Mouse (Mus musculus): ENCODE data around the gene Pou3f1. TPM values are rescaled to one million over a fixed set of nuclear protein-coding genes. Genes with fewer than 3 reads are reported as not detected.

Gene Pou3f1
- polyA plus RNA-seq, 1 experiment from 2014 or later: not detected

- Histone ChIP-seq H3K4me3 (replicated peaks) (no peak overlapping the region), H3K9me3 (replicated peaks) (no peaks in the 10 kb centered on the region), H3K27ac (no peak overlapping the region), H3K4me2 (no peak overlapping the region), H3K27me3 (peaks cover 57% of the 10 kb centered on the region), H3K36me3 (no peaks in the 10 kb centered on the region), H3K9ac (no peak overlapping the region), H3K4me1 (replicated peaks) (peaks cover 17% of the 10 kb centered on the region)
- ATAC-seq (ENCODE audit: low read depth) (no peak), DNase-seq (no peak)
- WGBS (ENCODE audit: insufficient replicate concordance): 46% methylated on average over 7 of the region's 7 CpGs
These were observed 32.5 kb upstream of the Pou3f1 start for GRCm38 (mm10) chr4:124624111-124624581.

GRCm38 (mm10) chr4:124626836-124627235 is 29.8 kb upstream of the Pou3f1 start:
- Histone ChIP-seq H3K4me1 (replicated peaks) (peaks cover 17% of the 10 kb centered on the region), H3K9ac (no peak overlapping the region), H3K36me3 (no peaks in the 10 kb centered on the region), H3K4me2 (no peak overlapping the region), H3K9me3 (replicated peaks) (no peaks in the 10 kb centered on the region), H3K4me3 (replicated peaks) (no peak overlapping the region), H3K27me3 (peaks cover 50% of the 10 kb centered on the region), H3K27ac (no peak overlapping the region)
- no peak for DNase-seq
- WGBS (ENCODE audit: insufficient replicate concordance): 70% methylated on average over 1 of the region's 1 CpGs
- no peak for ATAC-seq (ENCODE audit: low read depth)

- WGBS (ENCODE audit: insufficient replicate concordance): 34% methylated on average over 4 of the region's 4 CpGs
- H3K4me3 ChIP-seq (replicated peaks): no peak overlapping the region
- no peak for DNase-seq
- no peaks in the 10 kb centered on the region for H3K36me3 ChIP-seq
- peaks cover 63% of the 10 kb centered on the region for H3K27me3 ChIP-seq
- no peaks in the 10 kb centered on the region for H3K9me3 ChIP-seq (replicated peaks)
- H3K27ac ChIP-seq: no peak overlapping the region
- no peak overlapping the region for H3K4me2 ChIP-seq
- no peak for ATAC-seq (ENCODE audit: low read depth)
- no peak overlapping the region for H3K9ac ChIP-seq
- no peaks in the 10 kb centered on the region for H3K4me1 ChIP-seq (replicated peaks)
These were observed 25.2 kb upstream of the Pou3f1 start for GRCm38 (mm10) chr4:124631456-124631855.

- H3K4me1 ChIP-seq (replicated peaks): no peaks in the 10 kb centered on the region
- no peak overlapping the region for H3K4me3 ChIP-seq (replicated peaks)
- ATAC-seq (ENCODE audit: low read depth): no peak
- H3K36me3 ChIP-seq: no peaks in the 10 kb centered on the region
- H3K27me3 ChIP-seq: peaks cover 68% of the 10 kb centered on the region
- 64% methylated on average over 10 of the region's 10 CpGs for WGBS (ENCODE audit: insufficient replicate concordance)
- no peak overlapping the region for H3K9ac ChIP-seq
- H3K9me3 ChIP-seq (replicated peaks): no peaks in the 10 kb centered on the region
- DNase-seq: no peak
- no peak overlapping the region for H3K27ac ChIP-seq
- H3K4me2 ChIP-seq: no peak overlapping the region
These were observed 23.8 kb upstream of the Pou3f1 start for GRCm38 (mm10) chr4:124632856-124633255.

- Histone ChIP-seq H3K4me1 (replicated peaks) (no peaks in the 10 kb centered on the region), H3K36me3 (no peaks in the 10 kb centered on the region), H3K27me3 (peaks cover 70% of the 10 kb centered on the region), H3K4me3 (replicated peaks) (no peak overlapping the region), H3K27ac (no peak overlapping the region), H3K9me3 (replicated peaks) (no peaks in the 10 kb centered on the region), H3K9ac (no peak overlapping the region), H3K4me2 (no peak overlapping the region)
- WGBS (ENCODE audit: insufficient replicate concordance): 4% methylated on average over 9 of the region's 9 CpGs
- DNase-seq (no peak), ATAC-seq (ENCODE audit: low read depth) (no peak)
These were observed 23.3 kb upstream of the Pou3f1 start for GRCm38 (mm10) chr4:124633281-124633680.

GRCm38 (mm10) chr4:124639715-124640114 is 16.9 kb upstream of the Pou3f1 start:
- Histone ChIP-seq H3K9me3 (replicated peaks) (no peaks in the 10 kb centered on the region), H3K4me3 (replicated peaks) (no peak overlapping the region), H3K36me3 (no peaks in the 10 kb centered on the region), H3K9ac (no peak overlapping the region), H3K27ac (no peak overlapping the region), H3K4me1 (replicated peaks) (peaks cover 13% of the 10 kb centered on the region), H3K4me2 (no peak overlapping the region), H3K27me3 (peaks cover 85% of the 10 kb centered on the region)
- ATAC-seq (ENCODE audit: low read depth): no peak
- no peak for DNase-seq
- 28% methylated on average over 12 of the region's 12 CpGs for WGBS (ENCODE audit: insufficient replicate concordance)

- Histone ChIP-seq H3K36me3 (no peaks in the 10 kb centered on the region), H3K4me3 (replicated peaks) (no peak overlapping the region), H3K4me1 (replicated peaks) (peaks cover 37% of the 10 kb centered on the region), H3K9ac (no peak overlapping the region), H3K4me2 (no peak overlapping the region), H3K27ac (no peak overlapping the region), H3K9me3 (replicated peaks) (no peaks in the 10 kb centered on the region), H3K27me3 (peaks cover 79% of the 10 kb centered on the region)
- DNase-seq: no peak
- 77% methylated on average over 9 of the region's 9 CpGs for WGBS (ENCODE audit: insufficient replicate concordance)
- ATAC-seq (ENCODE audit: low read depth): no peak
These were observed 12.7 kb upstream of the Pou3f1 start for GRCm38 (mm10) chr4:124643859-124644258.

- Histone ChIP-seq H3K4me1 (replicated peaks) (peaks cover 33% of the 10 kb centered on the region), H3K9ac (peak overlapping the region; percentile 52; the same call in 1 of the 2 replicates), H3K27me3 (peaks cover 79% of the 10 kb centered on the region), H3K36me3 (no peaks in the 10 kb centered on the region), H3K9me3 (replicated peaks) (no peaks in the 10 kb centered on the region), H3K4me3 (replicated peaks) (no peak overlapping the region), H3K27ac (peak overlapping the region; percentile 44), H3K4me2 (peak overlapping the region; percentile 39)
- ATAC-seq (ENCODE audit: low read depth) (peak; percentile 99), DNase-seq (peak; percentile 70)
- WGBS (ENCODE audit: insufficient replicate concordance): 3% methylated on average over 3 of the region's 3 CpGs
These were observed 11.6 kb upstream of the Pou3f1 start for GRCm38 (mm10) chr4:124644974-124645433.

GRCm38 (mm10) chr4:124646591-124646990 is 10.0 kb upstream of the Pou3f1 start:
- Histone ChIP-seq H3K9ac (no peak overlapping the region), H3K4me1 (replicated peaks) (peaks cover 33% of the 10 kb centered on the region), H3K9me3 (replicated peaks) (no peaks in the 10 kb centered on the region), H3K4me2 (peak overlapping the region; percentile 34), H3K27me3 (peaks cover 80% of the 10 kb centered on the region), H3K27ac (no peak overlapping the region), H3K36me3 (no peaks in the 10 kb centered on the region), H3K4me3 (replicated peaks) (peak overlapping the region; percentile 27)
- WGBS (ENCODE audit: insufficient replicate concordance): 13% methylated on average over 8 of the region's 8 CpGs
- DNase-seq (no peak), ATAC-seq (ENCODE audit: low read depth) (no peak)

- H3K4me2 ChIP-seq: no peak overlapping the region
- H3K4me1 ChIP-seq (replicated peaks): peaks cover 33% of the 10 kb centered on the region
- no peak overlapping the region for H3K4me3 ChIP-seq (replicated peaks)
- no peak for ATAC-seq (ENCODE audit: low read depth)
- H3K27me3 ChIP-seq: peaks cover 83% of the 10 kb centered on the region
- H3K9ac ChIP-seq: no peak overlapping the region
- no peaks in the 10 kb centered on the region for H3K36me3 ChIP-seq
- DNase-seq: no peak
- no peaks in the 10 kb centered on the region for H3K9me3 ChIP-seq (replicated peaks)
- H3K27ac ChIP-seq: no peak overlapping the region
- 55% methylated on average over 5 of the region's 5 CpGs for WGBS (ENCODE audit: insufficient replicate concordance)
These were observed 8.7 kb upstream of the Pou3f1 start for GRCm38 (mm10) chr4:124647909-124648308.

GRCm38 (mm10) chr4:124652886-124653285 is 3.7 kb upstream of the Pou3f1 start:
- ATAC-seq (ENCODE audit: low read depth) (no peak), DNase-seq (no peak)
- Histone ChIP-seq H3K9ac (no peak overlapping the region), H3K36me3 (no peaks in the 10 kb centered on the region), H3K4me3 (replicated peaks) (no peak overlapping the region), H3K27me3 (peaks cover 100% of the 10 kb centered on the region), H3K4me2 (no peak overlapping the region), H3K27ac (no peak overlapping the region), H3K4me1 (replicated peaks) (peaks cover 16% of the 10 kb centered on the region), H3K9me3 (replicated peaks) (no peaks in the 10 kb centered on the region)
- 11% methylated on average over 9 of the region's 9 CpGs for WGBS (ENCODE audit: insufficient replicate concordance)

- ATAC-seq (ENCODE audit: low read depth) (peak; percentile 82), DNase-seq (peak; percentile 27)
- H3K36me3 ChIP-seq: no peaks in the 10 kb centered on the region
- 1% methylated on average over 59 of the region's 92 CpGs for WGBS (ENCODE audit: insufficient replicate concordance)
- peak overlapping the region; percentile 59 for H3K4me3 ChIP-seq (replicated peaks)
- H3K9ac ChIP-seq: peak overlapping the region; percentile 17; the same call in 1 of the 2 replicates
- H3K9me3 ChIP-seq (replicated peaks): no peaks in the 10 kb centered on the region
- H3K27ac ChIP-seq: no peak overlapping the region
- H3K27me3 ChIP-seq: peaks cover 100% of the 10 kb centered on the region
- H3K4me2 ChIP-seq: peak overlapping the region; percentile 79
- peaks cover 25% of the 10 kb centered on the region for H3K4me1 ChIP-seq (replicated peaks)
These were observed 445 bp downstream of the Pou3f1 start for GRCm38 (mm10) chr4:124656854-124657650.
